Mouse (Mus musculus) forebrain, embryonic 15.5 days (tissue): ENCODE results near the gene Sh2d3c. TPM values are rescaled to one million over a fixed set of nuclear protein-coding genes. Genes with fewer than 3 reads are reported as not detected.

Source experiments
- ATAC-seq: fragments of 200-750 bp; cut with Nextera tagmentation; replicated peaks from 2 replicates; pipeline ENCODE4 v1.8.0; 2017; ENCODE audit warnings: mild to moderate bottlenecking, moderate TSS enrichment, moderate library complexity
- H3K27ac ChIP-seq: fragments of 300-500 bp; sonication (generic); replicated peaks from 2 replicates; pipeline ENCODE4 v1.5.1; 2015; ENCODE audit warnings: mild to moderate bottlenecking, inconsistent platforms
- H3K27me3 ChIP-seq: fragments of 300-500 bp; sonication (generic); 2 replicates; pipeline ENCODE4 v1.6.1; 2015; ENCODE audit warnings: inconsistent platforms
- H3K36me3 ChIP-seq: fragments of 300-500 bp; sonication (generic); 2 replicates; pipeline ENCODE4 v1.6.1; 2015; ENCODE audit warnings: mild to moderate bottlenecking, inconsistent platforms
- H3K4me1 ChIP-seq: fragments of 300-500 bp; sonication (generic); 2 replicates; pipeline ENCODE4 v1.6.1; 2015; ENCODE audit warnings: inconsistent platforms
- H3K4me2 ChIP-seq: fragments of 300-500 bp; sonication (generic); replicated peaks from 2 replicates; pipeline ENCODE4 v1.6.1; 2015; ENCODE audit warnings: mild to moderate bottlenecking, inconsistent platforms
- H3K4me3 ChIP-seq: fragments of 300-500 bp; sonication (generic); 2 replicates; pipeline ENCODE4 v1.5.1; 2015; ENCODE audit warnings: mild to moderate bottlenecking, inconsistent platforms
- H3K9ac ChIP-seq: fragments of 300-500 bp; sonication (generic); replicated peaks from 2 replicates; pipeline ENCODE4 v1.6.1; 2015; ENCODE audit warnings: mild to moderate bottlenecking, inconsistent platforms
- H3K9me3 ChIP-seq: fragments of 300-500 bp; sonication (generic); 2 replicates; pipeline ENCODE4 v1.6.1; 2016; ENCODE audit warnings: inconsistent platforms
- WGBS: fragments of 180-500 bp; shearing (Covaris S2); methylation state at CpG from one replicate; pipeline ENCODE4 v1.1.7; 2015; ENCODE audit warnings: mixed read lengths; 5-methylcytosine and 5-hydroxymethylcytosine counted together
- polyA plus RNA-seq: library from polyadenylated mRNA; unstranded; fragments of >200 nt; fragmentation: Nextera tagmentation; extraction: Ambion mirVana; gene quantifications from 2 replicates; pipeline ENCODE4 v1.2.1, GENCODE M21; 2015

The Sh2d3c gene
- polyA plus RNA-seq, 1 experiment from 2014 or later = 39.7 TPM

- WGBS = 95% methylated on average over 15 of the region's 15 CpGs
- H3K36me3 ChIP-seq = peaks cover 28% of the 10 kb centered on the region; the same call in 1 of the 2 replicates
- no peaks in the 10 kb centered on the region for H3K27me3 ChIP-seq
- H3K4me1 ChIP-seq = no peaks in the 10 kb centered on the region
- H3K27ac ChIP-seq = no peak overlapping the region
- no peaks in the 10 kb centered on the region for H3K9me3 ChIP-seq
- ATAC-seq = no peak
- H3K4me2 ChIP-seq = no peak overlapping the region
- H3K9ac ChIP-seq = no peak overlapping the region
- H3K4me3 ChIP-seq = no peak overlapping the region
Measured at GRCm38 (mm10) chr2:32684681-32685428, 36.0 kb upstream of the Sh2d3c start.

GRCm38 (mm10) chr2:32685807-32686206, 35.0 kb upstream of the Sh2d3c start:
- Histone ChIP-seq H3K4me2 (no peak overlapping the region), H3K27me3 (no peaks in the 10 kb centered on the region), H3K9me3 (no peaks in the 10 kb centered on the region), H3K36me3 (peaks cover 28% of the 10 kb centered on the region; the same call in 1 of the 2 replicates), H3K4me1 (no peaks in the 10 kb centered on the region), H3K27ac (no peak overlapping the region), H3K9ac (no peak overlapping the region), H3K4me3 (no peak overlapping the region)
- 93% methylated on average over 3 of the region's 3 CpGs for WGBS
- ATAC-seq = no peak

DNA sequence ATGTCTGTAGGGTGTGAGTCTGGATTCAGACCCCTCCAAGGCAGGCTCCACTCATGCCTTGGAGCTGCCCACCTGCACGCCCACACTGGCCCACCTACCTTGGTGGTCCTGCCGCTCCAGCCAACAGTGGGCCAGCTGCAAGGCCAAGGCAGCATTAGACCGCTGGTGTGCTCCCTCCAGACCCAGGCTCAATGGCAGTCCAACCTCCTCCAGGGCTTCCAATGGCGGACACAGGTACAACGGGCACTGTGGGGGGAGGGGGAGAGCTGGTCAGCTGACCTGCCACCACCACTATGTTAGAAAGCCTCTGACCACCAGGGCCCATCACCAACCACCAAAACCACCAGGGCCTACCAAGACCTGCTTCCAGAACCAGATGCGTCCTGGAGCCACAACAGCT, 34.2 kb upstream of the Sh2d3c start:
- H3K27me3 ChIP-seq = no peaks in the 10 kb centered on the region
- H3K27ac ChIP-seq = no peak overlapping the region
- no peak for ATAC-seq
- no peaks in the 10 kb centered on the region for H3K9me3 ChIP-seq
- peaks cover 28% of the 10 kb centered on the region; the same call in 1 of the 2 replicates for H3K36me3 ChIP-seq
- no peak overlapping the region for H3K9ac ChIP-seq
- H3K4me2 ChIP-seq = no peak overlapping the region
- H3K4me3 ChIP-seq = no peak overlapping the region
- 93% methylated on average over 6 of the region's 6 CpGs for WGBS
- no peaks in the 10 kb centered on the region for H3K4me1 ChIP-seq

DNA sequence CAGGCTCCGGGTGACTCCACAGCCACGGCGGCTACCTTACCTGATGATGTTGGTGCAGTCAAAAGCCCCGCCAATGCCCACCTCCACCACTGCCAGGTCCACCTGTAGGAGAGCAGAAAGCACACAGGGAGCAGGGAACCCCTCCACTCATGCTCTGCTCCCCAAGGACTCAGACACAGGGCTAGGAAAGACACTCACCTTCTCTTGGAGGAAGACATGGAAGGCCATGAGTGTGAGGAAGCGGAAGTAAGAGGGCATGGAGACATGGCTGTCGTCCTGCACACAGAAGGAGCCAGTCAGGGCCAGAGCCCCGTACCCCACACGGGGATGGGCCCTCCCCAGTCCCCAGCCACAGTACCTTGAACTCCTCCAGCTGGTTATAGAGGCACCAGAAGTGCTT, 33.3 kb upstream of the Sh2d3c start:
- Histone ChIP-seq H3K9me3 (no peaks in the 10 kb centered on the region), H3K4me1 (peaks cover 3% of the 10 kb centered on the region), H3K4me3 (no peak overlapping the region), H3K4me2 (no peak overlapping the region), H3K27me3 (no peaks in the 10 kb centered on the region), H3K27ac (no peak overlapping the region), H3K9ac (no peak overlapping the region), H3K36me3 (peaks cover 28% of the 10 kb centered on the region; the same call in 1 of the 2 replicates)
- no peak for ATAC-seq
- 96% methylated on average over 8 of the region's 8 CpGs for WGBS

DNA sequence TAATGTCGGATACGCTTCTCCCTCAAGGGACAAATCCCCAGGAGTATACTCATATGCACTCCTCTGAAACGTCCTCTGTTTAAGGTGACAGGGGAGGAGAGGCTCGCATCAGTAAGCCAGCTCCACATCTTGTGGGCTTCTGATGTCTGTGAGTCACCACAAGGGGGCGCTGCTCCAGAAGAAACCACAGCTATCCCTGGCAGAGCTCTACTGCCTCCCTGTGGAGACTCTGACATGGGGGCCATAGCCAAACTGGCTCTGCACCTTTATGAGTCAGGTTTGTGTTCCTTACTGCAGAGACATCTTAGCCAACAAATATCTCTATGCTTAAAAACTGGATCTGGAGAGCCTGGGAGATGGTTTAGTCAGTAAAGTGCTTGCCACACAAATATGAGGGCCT, 31.4 kb upstream of the Sh2d3c start:
- H3K9ac ChIP-seq = no peak overlapping the region
- ATAC-seq = no peak
- H3K4me2 ChIP-seq = no peak overlapping the region
- H3K4me1 ChIP-seq = peaks cover 15% of the 10 kb centered on the region
- no peak overlapping the region for H3K27ac ChIP-seq
- H3K9me3 ChIP-seq = no peaks in the 10 kb centered on the region
- H3K4me3 ChIP-seq = no peak overlapping the region
- no peaks in the 10 kb centered on the region for H3K27me3 ChIP-seq
- peaks cover 18% of the 10 kb centered on the region; the same call in 1 of the 2 replicates for H3K36me3 ChIP-seq
- 23% methylated on average over 5 of the region's 5 CpGs for WGBS

- no peak for ATAC-seq
- Histone ChIP-seq H3K27me3 (no peaks in the 10 kb centered on the region), H3K36me3 (peaks cover 9% of the 10 kb centered on the region; the same call in 1 of the 2 replicates), H3K4me1 (peaks cover 15% of the 10 kb centered on the region), H3K9ac (no peak overlapping the region), H3K4me3 (no peak overlapping the region), H3K9me3 (no peaks in the 10 kb centered on the region), H3K4me2 (no peak overlapping the region), H3K27ac (no peak overlapping the region)
- 89% methylated on average over 11 of the region's 11 CpGs for WGBS
Measured at GRCm38 (mm10) chr2:32691041-32691440, 29.8 kb upstream of the Sh2d3c start.

- no peak overlapping the region for H3K4me3 ChIP-seq
- no peaks in the 10 kb centered on the region for H3K9me3 ChIP-seq
- H3K27ac ChIP-seq = no peak overlapping the region
- ATAC-seq = no peak
- no peak overlapping the region for H3K9ac ChIP-seq
- peaks cover 15% of the 10 kb centered on the region for H3K4me1 ChIP-seq
- 92% methylated on average over 14 of the region's 14 CpGs for WGBS
- no peaks in the 10 kb centered on the region for H3K27me3 ChIP-seq
- H3K4me2 ChIP-seq = 0 out of 2 replicates have a peak overlapping the region, but pooled peaks have one; percentile 84
- H3K36me3 ChIP-seq = no peaks in the 10 kb centered on the region
Measured at GRCm38 (mm10) chr2:32692496-32692895, 28.4 kb upstream of the Sh2d3c start.

DNA sequence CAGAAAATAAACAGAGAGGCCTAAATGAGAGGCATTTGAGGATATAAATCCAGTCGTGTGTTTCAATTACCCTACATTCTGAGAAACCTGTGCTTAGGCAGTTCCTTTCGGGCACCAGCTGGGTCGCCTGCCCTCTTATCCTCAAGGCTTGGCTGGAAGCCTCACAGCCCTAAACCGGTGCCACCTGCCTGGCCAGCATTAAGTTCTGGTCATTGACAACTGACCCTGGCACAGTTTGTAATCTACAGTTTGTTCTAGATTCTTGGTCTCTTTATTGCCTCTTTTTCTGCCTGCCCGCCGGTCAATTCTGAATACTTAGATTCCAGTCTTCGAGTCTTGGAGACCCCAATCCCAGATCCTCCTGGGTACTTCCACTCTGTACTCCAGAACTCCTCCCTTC, 27.6 kb upstream of the Sh2d3c start:
- 15% methylated on average over 7 of the region's 7 CpGs for WGBS
- H3K27ac ChIP-seq = 0 out of 2 replicates have a peak overlapping the region, but pooled peaks have one; percentile 72

GRCm38 (mm10) chr2:32693823-32694411, 26.9 kb upstream of the Sh2d3c start:
- no peaks in the 10 kb centered on the region for H3K36me3 ChIP-seq
- peak; percentile 99 for ATAC-seq
- under 1% methylated on average over 51 of the region's 51 CpGs for WGBS
- H3K4me2 ChIP-seq = peak overlapping the region; percentile 84
- H3K9me3 ChIP-seq = no peaks in the 10 kb centered on the region
- peak overlapping the region; percentile 72 for H3K27ac ChIP-seq
- H3K27me3 ChIP-seq = no peaks in the 10 kb centered on the region
- H3K9ac ChIP-seq = peak overlapping the region; percentile 86
- peak overlapping the region; percentile 77 for H3K4me3 ChIP-seq
- peaks cover 15% of the 10 kb centered on the region for H3K4me1 ChIP-seq

More for the DNA sequence above, 27.6 kb upstream of the Sh2d3c start:
- H3K27me3 ChIP-seq = no peaks in the 10 kb centered on the region
- H3K4me2 ChIP-seq = peak overlapping the region; percentile 84
- H3K9me3 ChIP-seq = no peaks in the 10 kb centered on the region
- peak overlapping the region; percentile 86 for H3K9ac ChIP-seq
- peaks cover 15% of the 10 kb centered on the region for H3K4me1 ChIP-seq
- no peak for ATAC-seq
- peak overlapping the region; percentile 77 for H3K4me3 ChIP-seq
- H3K36me3 ChIP-seq = no peaks in the 10 kb centered on the region

DNA sequence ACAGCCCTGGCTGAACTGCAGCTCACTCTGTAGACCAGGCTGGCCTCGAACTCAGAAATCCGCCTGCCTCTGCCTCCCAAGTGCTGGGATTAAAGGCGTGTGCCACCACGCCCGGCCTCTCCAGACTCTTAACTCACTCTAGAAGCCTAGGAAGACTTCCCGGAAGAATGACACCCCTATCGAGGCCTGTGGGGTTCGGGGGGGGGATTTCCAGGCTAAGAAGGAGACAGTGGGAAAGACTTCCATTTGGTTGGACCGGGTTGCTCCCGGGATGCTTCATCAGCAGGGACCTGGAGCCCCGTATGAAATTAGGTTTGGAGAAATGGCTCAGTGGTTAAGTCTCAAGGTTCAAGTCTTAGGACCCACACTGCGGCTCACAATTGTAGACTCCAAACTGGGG, 26.2 kb upstream of the Sh2d3c start:
- Histone ChIP-seq H3K27me3 (no peaks in the 10 kb centered on the region), H3K4me2 (peak overlapping the region; percentile 84), H3K9ac (peak overlapping the region; percentile 56; the same call in 1 of the 2 replicates), H3K4me1 (peaks cover 15% of the 10 kb centered on the region), H3K36me3 (no peaks in the 10 kb centered on the region), H3K4me3 (peak overlapping the region; percentile 77), H3K9me3 (no peaks in the 10 kb centered on the region), H3K27ac (peak overlapping the region; percentile 71)
- no peak for ATAC-seq
- 86% methylated on average over 12 of the region's 12 CpGs for WGBS

DNA sequence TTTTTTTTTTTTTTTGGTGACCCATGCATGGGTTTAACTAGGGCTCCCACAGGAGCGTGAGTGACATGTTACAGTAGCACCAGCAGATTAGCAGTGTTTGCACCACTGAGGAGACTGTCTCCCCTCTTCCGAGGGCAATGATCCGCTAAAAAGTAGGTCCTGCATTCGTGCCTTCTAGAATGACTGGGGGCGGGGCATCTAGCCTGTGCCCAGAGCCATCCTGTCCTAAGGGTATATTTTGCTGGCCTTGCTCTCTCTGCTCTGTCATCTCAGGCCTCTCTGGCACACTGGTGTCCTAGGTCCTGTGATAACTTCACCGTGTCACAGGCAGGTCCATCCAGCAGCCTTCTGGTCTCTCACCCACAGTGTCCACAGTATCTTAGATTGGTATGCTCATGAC, 21.2 kb upstream of the Sh2d3c start:
- Histone ChIP-seq H3K9me3 (no peaks in the 10 kb centered on the region), H3K27ac (no peak overlapping the region), H3K9ac (no peak overlapping the region), H3K4me1 (no peaks in the 10 kb centered on the region), H3K4me2 (no peak overlapping the region), H3K27me3 (no peaks in the 10 kb centered on the region), H3K36me3 (peaks cover 18% of the 10 kb centered on the region), H3K4me3 (no peak overlapping the region)
- 88% methylated on average over 6 of the region's 6 CpGs for WGBS
- no peak for ATAC-seq

GRCm38 (mm10) chr2:32700966-32701743, 19.7 kb upstream of the Sh2d3c start:
- no peaks in the 10 kb centered on the region for H3K4me1 ChIP-seq
- ATAC-seq = no peak
- H3K4me2 ChIP-seq = no peak overlapping the region
- no peak overlapping the region for H3K4me3 ChIP-seq
- no peaks in the 10 kb centered on the region for H3K9me3 ChIP-seq
- H3K27me3 ChIP-seq = no peaks in the 10 kb centered on the region
- H3K9ac ChIP-seq = no peak overlapping the region
- H3K27ac ChIP-seq = no peak overlapping the region
- 90% methylated on average over 14 of the region's 14 CpGs for WGBS
- H3K36me3 ChIP-seq = peaks cover 31% of the 10 kb centered on the region
